In the genomic region with DNA sequence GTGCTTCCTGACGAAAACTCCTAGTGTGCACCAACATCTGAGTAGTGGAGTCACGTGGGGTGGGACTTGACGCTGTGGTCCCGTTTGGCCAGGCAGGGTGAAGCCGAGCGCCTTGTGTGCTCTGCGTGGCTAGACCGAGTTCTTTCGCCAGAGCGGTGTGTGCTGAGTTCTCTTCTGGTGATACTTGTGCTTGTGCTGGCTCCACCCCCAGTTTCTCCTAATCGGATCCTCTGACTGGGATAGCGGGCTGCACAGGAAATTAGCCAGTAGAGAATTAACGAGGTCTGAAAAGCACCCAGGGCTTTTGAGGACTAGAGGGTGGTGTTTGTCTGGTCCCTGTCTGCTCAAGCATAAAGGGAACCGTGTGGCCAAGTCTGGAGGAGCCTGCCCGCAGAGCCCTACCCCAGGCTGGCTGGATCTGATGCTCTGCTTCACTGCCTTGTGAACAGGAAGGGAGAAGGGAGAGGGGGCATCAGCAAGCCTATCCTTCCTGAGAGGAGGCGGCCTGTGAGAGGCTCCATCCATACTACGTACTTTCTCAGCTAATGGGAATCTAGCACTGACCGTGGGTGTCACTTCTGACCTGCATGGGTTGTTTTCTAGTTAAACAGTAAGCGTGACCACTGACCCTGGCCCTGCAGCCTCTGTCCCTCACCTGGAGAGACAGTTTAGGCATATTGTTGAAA, we compare ENCODE assay signal across 7 mouse cellular contexts. TPM values are rescaled to one million over a fixed set of nuclear protein-coding genes. Genes with fewer than 3 reads are reported as not detected.
DNase-seq lines count a peak whose midpoint lies in the region; ATAC-seq lines count a peak whose summit lies in the region.

No protein-coding gene starts in this region.

- peak; percentile 71 for ATAC-seq in liver, embryonic 15.5 days (ENCODE audit: insufficient read depth)
- no peak for ATAC-seq in inflammation-experienced regulatory T-cells, adult 6 months

- H3K36me3 ChIP-seq in liver, embryonic 15.5 days (replicated peaks) = peaks cover 58% of the 10 kb centered on the region

- WGBS in liver, embryonic 15.5 days (ENCODE audit: insufficient replicate concordance) = 48% methylated on average over 19 of the region's 19 CpGs

- H3K4me1 ChIP-seq in liver, embryonic 15.5 days (replicated peaks) = peaks cover 90% of the 10 kb centered on the region

- H3K9me3 ChIP-seq in liver, embryonic 15.5 days (replicated peaks) = no peaks in the 10 kb centered on the region

- peak overlapping the region; percentile 80 for H3K27ac ChIP-seq in liver, embryonic 15.5 days (replicated peaks)

- peak overlapping the region; percentile 45 for H3K4me2 ChIP-seq in liver, embryonic 15.5 days

- no peak overlapping the region; the same call in 1 of the 2 replicates for H3K9ac ChIP-seq in liver, embryonic 15.5 days

- peak; percentile 34 for DNase-seq in Muller cell, postnatal 12 days (ENCODE audit: inconsistent ontology term)
- peak; percentile 16 for DNase-seq in R1 (ENCODE audit: low read depth, low spot score)
- DNase-seq in heart, postnatal 4 days = peak; percentile 29
- DNase-seq in right cerebral cortex, postnatal 25 days = no peak
- no peak for DNase-seq in thymus, postnatal 4 days

- H3K27me3 ChIP-seq in liver, embryonic 15.5 days = no peaks in the 10 kb centered on the region

- 0 out of 2 replicates have a peak overlapping the region, but pooled peaks have one; percentile 6 for H3K4me3 ChIP-seq in liver, embryonic 15.5 days (replicated peaks)

RNA-seq across cellular contexts. Expression of gene Acsl1, which starts 28.7 kb away (rescaled TPM):
- total RNA-seq in heart, postnatal 4 days (2021) = 100 to 1,000 TPM; 639 to 652 TPM
- 106 and 125 TPM in 2 replicates for polyA plus RNA-seq in liver, embryonic 15.5 days (2015; fragmentation: Nextera tagmentation; extraction: Ambion mirVana)
- 10 to 100 TPM in 1 of 3 experiments, 1 to 10 TPM in 2; 6.6 to 12.1 (median 8.6) TPM for polyA plus RNA-seq in inflammation-experienced regulatory T-cells, adult 6 months (2017; shearing (Covaris generic))

RNA-seq across cellular contexts. Expression of gene Cenpu, which starts 52.3 kb away (rescaled TPM):
- 10 to 100 TPM; 13.4 to 15.6 TPM for total RNA-seq in heart, postnatal 4 days (2021)
- 13.9 and 14.7 TPM in 2 replicates for polyA plus RNA-seq in liver, embryonic 15.5 days (2015; fragmentation: Nextera tagmentation; extraction: Ambion mirVana)
- polyA plus RNA-seq in inflammation-experienced regulatory T-cells, adult 6 months (2017; shearing (Covaris generic)) = 10 to 100 TPM in 1 of 3 experiments, 1 to 10 TPM in 2; 8.1 to 18.0 (median 9.1) TPM

Comparison
In these comparisons a context has a peak if more than half of its experiments do, and no peak if none do; other contexts are left out.
1. DNase-seq: peak in Muller cell, postnatal 12 days (single experiment), R1 (single experiment) and heart, postnatal 4 days (single experiment); none in right cerebral cortex, postnatal 25 days (single experiment) and thymus, postnatal 4 days (single experiment).